Mouse (Mus musculus): ENCODE measurements around the gene Eif5a. TPM values are rescaled to one million over a fixed set of nuclear protein-coding genes. Genes with fewer than 3 reads are reported as not detected.

Gene Eif5a
- total and polyA plus RNA-seq, 3 experiments: 1,419 to 3,314 (median 2,729) TPM

- in situ Hi-C loops (cut with MboI; ENCODE audit: low pct_ligation_motif_present, low pct_unique_long_range_greater_than_20kb, low sequenced_read_pairs) (no loop called here), dilution Hi-C loops (cut with MboI; ENCODE audit: extremely low pct_ligation_motif_present, extremely low pct_unique_long_range_greater_than_20kb, low sequenced_read_pairs) (no loop called here)
- Histone ChIP-seq H3K4me3 (replicated peaks in 1 of 3; ENCODE audit: low read depth in 2 of 3, low read length in 2 of 3, poor library complexity in 1 of 3) (no peak overlapping the region), H3K79me2 (replicated peaks; ENCODE audit: control insufficient read depth, extremely low read depth, insufficient read depth, poor library complexity, severe bottlenecking) (no peaks in the 10 kb centered on the region), H3K27ac (ENCODE audit: insufficient read depth, low read depth) (no peak overlapping the region), H3K36me3 (replicated peaks in 1 of 2; ENCODE audit: control insufficient read depth in 1 of 2, insufficient read depth in 1 of 2, low read length in 1 of 2) (no peaks in the 10 kb centered on the region), H3K4me2 (ENCODE audit: insufficient read depth, low read depth, poor library complexity, severe bottlenecking) (no peak overlapping the region), H3K9me3 (replicated peaks; ENCODE audit: low read length) (no peaks in the 10 kb centered on the region), H3K4me1 (ENCODE audit: control insufficient read depth in 1 of 2, insufficient read depth in 2 of 2) (peaks cover 4 to 32% of the 10 kb centered on the region in 2 experiments), H3K27me3 (replicated peaks) (peaks cover 13% of the 10 kb centered on the region), H3K9ac (ENCODE audit: insufficient read depth, low read depth) (no peak overlapping the region)
- TF ChIP-seq RAD21 (IDR thresholded peaks at IDR 0.05; ENCODE audit: low read depth, low read length) (no peak), MAX (IDR thresholded peaks at IDR 0.05; ENCODE audit: low read length) (no peak), HCFC1 (IDR thresholded peaks at IDR 0.05; ENCODE audit: low read depth, low read length) (no peak), MYC (IDR thresholded peaks at IDR 0.05; ENCODE audit: low read depth, low read length) (no peak), CHD1 (IDR thresholded peaks at IDR 0.05; ENCODE audit: low read depth, low read length) (no peak), UBTF (IDR thresholded peaks at IDR 0.05; ENCODE audit: low read depth, low read length) (no peak), ETS1 (conservative IDR thresholded peaks at IDR 0.05; ENCODE audit: low read depth, low read length) (no peak), MAFK (IDR thresholded peaks at IDR 0.05; ENCODE audit: insufficient replicate concordance, low read length) (no peak), ZNF384 (IDR thresholded peaks at IDR 0.05; ENCODE audit: low read depth, low read length) (no peak), CHD2 (IDR thresholded peaks at IDR 0.05; ENCODE audit: low read length) (no peak), BHLHE40 (IDR thresholded peaks at IDR 0.05; ENCODE audit: low read depth, low read length) (no peak), TCF12 (IDR thresholded peaks at IDR 0.05; ENCODE audit: low read depth, low read length) (no peak), POLR2AphosphoS2 (IDR thresholded peaks at IDR 0.05; ENCODE audit: low read depth, low read length) (no peak), ELF1 (IDR thresholded peaks at IDR 0.05; ENCODE audit: low read depth, low read length) (no peak), GABPA (IDR thresholded peaks at IDR 0.05; ENCODE audit: insufficient replicate concordance, low read depth, low read length) (no peak), CTCF (conservative IDR thresholded peaks at IDR 0.05 in 1 of 2, IDR thresholded peaks at IDR 0.05 in 1 of 2; ENCODE audit: low read depth in 2 of 2, low read length in 2 of 2) (no peak), PAX5 (IDR thresholded peaks at IDR 0.05; ENCODE audit: low read length) (no peak), NELFE (IDR thresholded peaks at IDR 0.05; ENCODE audit: low read depth, low read length) (no peak)
- DNase-seq (ENCODE audit: extremely low read depth): no peak
These were observed 51.3 kb downstream of the Eif5a start for GRCm38 (mm10) chr11:69870289-69871069.

- H3K9me3 ChIP-seq (replicated peaks; ENCODE audit: low read length): no peaks in the 10 kb centered on the region
- no peak overlapping the region for H3K4me2 ChIP-seq (ENCODE audit: insufficient read depth, low read depth, poor library complexity, severe bottlenecking)
- no peaks in the 10 kb centered on the region for H3K36me3 ChIP-seq (replicated peaks in 1 of 2; ENCODE audit: control insufficient read depth in 1 of 2, insufficient read depth in 1 of 2, low read length in 1 of 2)
- DNase-seq (ENCODE audit: extremely low read depth): no peak
- in situ Hi-C loops (cut with MboI; ENCODE audit: low pct_ligation_motif_present, low pct_unique_long_range_greater_than_20kb, low sequenced_read_pairs) (no loop called here), dilution Hi-C loops (cut with MboI; ENCODE audit: extremely low pct_ligation_motif_present, extremely low pct_unique_long_range_greater_than_20kb, low sequenced_read_pairs) (no loop called here)
- H3K27ac ChIP-seq (ENCODE audit: insufficient read depth, low read depth): no peak overlapping the region
- peaks cover 22% of the 10 kb centered on the region for H3K27me3 ChIP-seq (replicated peaks)
- H3K4me3 ChIP-seq (replicated peaks in 1 of 3; ENCODE audit: low read depth in 2 of 3, low read length in 2 of 3, poor library complexity in 1 of 3): no peak overlapping the region
- H3K4me1 ChIP-seq (ENCODE audit: control insufficient read depth in 1 of 2, insufficient read depth in 2 of 2): peaks cover 4 to 18% of the 10 kb centered on the region in 2 experiments
- no peak for TF ChIP-seq RCOR1 (conservative IDR thresholded peaks at IDR 0.05; ENCODE audit: low read depth, low read length)
- TF ChIP-seq CHD2 (IDR thresholded peaks at IDR 0.05; ENCODE audit: low read length): no peak
- no peak for TF ChIP-seq ETS1 (conservative IDR thresholded peaks at IDR 0.05; ENCODE audit: low read depth, low read length)
- TF ChIP-seq BHLHE40 (IDR thresholded peaks at IDR 0.05; ENCODE audit: low read depth, low read length): no peak
- no peak for TF ChIP-seq NRF1 (IDR thresholded peaks at IDR 0.05; ENCODE audit: low read depth, low read length)
- TF ChIP-seq SMC3 (IDR thresholded peaks at IDR 0.05; ENCODE audit: low read depth, low read length): no peak
- no peak for TF ChIP-seq MEF2A (IDR thresholded peaks at IDR 0.05; ENCODE audit: borderline replicate concordance, low read depth, low read length)
- TF ChIP-seq ZKSCAN1 (IDR thresholded peaks at IDR 0.05; ENCODE audit: borderline replicate concordance, low read depth, low read length): no peak
- no peak for TF ChIP-seq MAZ (IDR thresholded peaks at IDR 0.05; ENCODE audit: low read depth, low read length)
- no peak for TF ChIP-seq JUND (conservative IDR thresholded peaks at IDR 0.05; ENCODE audit: low read depth, low read length)
- no peak for TF ChIP-seq ZNF384 (IDR thresholded peaks at IDR 0.05; ENCODE audit: low read depth, low read length)
- no peak for TF ChIP-seq TCF12 (IDR thresholded peaks at IDR 0.05; ENCODE audit: low read depth, low read length)
- no peak for TF ChIP-seq USF2 (conservative IDR thresholded peaks at IDR 0.05; ENCODE audit: low read depth, low read length)
- no peak for TF ChIP-seq POLR2AphosphoS2 (IDR thresholded peaks at IDR 0.05; ENCODE audit: low read depth, low read length)
- no peak for TF ChIP-seq JUN (IDR thresholded peaks at IDR 0.05; ENCODE audit: insufficient read depth, low read depth, low read length)
- TF ChIP-seq USF1 (IDR thresholded peaks at IDR 0.05; ENCODE audit: low read depth, low read length): no peak
- no peak for TF ChIP-seq HCFC1 (IDR thresholded peaks at IDR 0.05; ENCODE audit: low read depth, low read length)
- no peak for TF ChIP-seq ELF1 (IDR thresholded peaks at IDR 0.05; ENCODE audit: low read depth, low read length)
- no peak for TF ChIP-seq EP300 (IDR thresholded peaks at IDR 0.05; ENCODE audit: low read length)
- no peak for TF ChIP-seq PAX5 (IDR thresholded peaks at IDR 0.05; ENCODE audit: low read length)
- H3K79me2 ChIP-seq (replicated peaks; ENCODE audit: control insufficient read depth, extremely low read depth, insufficient read depth, poor library complexity, severe bottlenecking): no peaks in the 10 kb centered on the region
- H3K9ac ChIP-seq (ENCODE audit: insufficient read depth, low read depth): no peak overlapping the region
These were observed 54.4 kb downstream of the Eif5a start for GRCm38 (mm10) chr11:69867335-69867734.
